Mouse (Mus musculus): Measurements from ENCODE around the gene Napa. TPM values are rescaled to one million over a fixed set of nuclear protein-coding genes. Genes with fewer than 3 reads are reported as not detected.

Napa gene
- polyA plus RNA-seq, 1 experiment from 2014 or later = 196 TPM

DNA sequence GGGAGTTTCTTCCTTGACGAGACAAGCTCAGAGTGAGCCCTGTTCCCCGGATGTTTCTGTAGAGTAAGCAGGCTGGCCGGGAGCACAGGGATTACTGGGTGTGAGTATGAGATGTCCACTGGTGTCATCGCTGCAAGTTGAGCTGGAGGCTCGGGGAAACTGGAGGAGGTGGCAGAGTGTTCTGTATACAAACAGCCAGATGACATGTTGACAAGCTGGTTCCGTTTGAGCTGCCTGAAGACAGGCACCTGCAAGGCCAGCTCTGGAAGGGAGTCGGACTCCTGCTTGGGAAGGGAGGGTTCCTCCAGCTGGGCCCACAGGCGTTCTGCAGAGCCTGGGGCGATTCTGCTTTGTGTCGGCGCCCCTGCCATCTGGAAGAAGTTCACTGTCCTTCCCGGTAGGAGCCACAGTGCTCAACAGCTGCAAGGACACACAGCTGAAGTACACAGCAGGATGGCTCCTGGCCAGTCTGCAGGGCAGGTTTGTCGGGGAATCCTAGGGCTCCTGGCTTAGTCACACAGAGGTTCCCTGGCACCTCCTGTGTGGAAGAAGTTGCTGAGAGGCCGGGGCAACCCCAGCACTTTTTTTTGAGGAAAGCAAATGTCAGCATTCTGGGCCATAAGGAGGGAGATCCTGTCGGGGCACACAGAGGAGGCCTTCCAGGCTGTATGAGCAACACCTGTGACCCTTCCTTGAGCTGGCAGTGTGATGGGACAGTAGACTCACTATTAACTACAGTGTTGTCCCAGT is 3.6 kb downstream of the Napa start:
- WGBS = 78% methylated on average over 15 of the region's 15 CpGs

DNA sequence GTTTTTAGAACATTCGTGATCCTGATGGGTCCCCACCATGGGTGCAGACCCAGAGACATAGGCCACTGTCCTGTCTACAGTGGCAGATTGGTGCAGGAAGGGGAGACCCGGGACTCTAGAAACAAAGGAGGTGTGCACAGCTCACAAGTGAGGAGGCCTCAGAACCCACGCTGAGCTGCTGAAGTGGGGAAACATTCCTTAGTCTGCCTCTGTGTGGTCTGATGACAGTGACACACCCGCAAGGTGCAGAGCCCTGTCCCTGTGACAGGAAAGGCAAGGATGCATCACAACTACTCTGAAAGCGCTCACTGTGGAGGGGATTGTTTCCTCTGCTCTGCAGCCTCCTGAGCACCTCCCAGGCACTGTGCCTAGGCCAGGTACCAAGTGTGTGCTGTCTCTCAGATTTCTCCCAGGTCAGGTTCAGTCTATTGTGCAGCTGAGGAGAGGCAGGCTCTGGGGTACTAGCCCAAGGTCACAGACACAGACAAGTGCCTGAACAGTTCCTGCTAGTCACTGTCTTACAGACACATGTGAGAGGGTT is 4.5 kb downstream of the Napa start:
- Histone ChIP-seq H3K27ac (peak overlapping the region; percentile 51), H3K27me3 (no peaks in the 10 kb centered on the region), H3K36me3 (peaks cover 57% of the 10 kb centered on the region), H3K4me1 (replicated peaks) (peaks cover 57% of the 10 kb centered on the region), H3K9ac (replicated peaks) (no peak overlapping the region; the same call in 1 of the 2 replicates), H3K9me3 (no peaks in the 10 kb centered on the region), H3K4me2 (replicated peaks) (no peak overlapping the region), H3K4me3 (replicated peaks) (no peak overlapping the region)
- no peak for ATAC-seq
- WGBS = 93% methylated on average over 5 of the region's 5 CpGs

More for the DNA sequence above, 3.6 kb downstream of the Napa start:
- peaks cover 61% of the 10 kb centered on the region for H3K4me1 ChIP-seq (replicated peaks)
- H3K9ac ChIP-seq (replicated peaks) = peak overlapping the region; percentile 4; the same call in 1 of the 2 replicates
- peaks cover 50% of the 10 kb centered on the region for H3K36me3 ChIP-seq
- no peak for ATAC-seq
- no peak overlapping the region for H3K4me3 ChIP-seq (replicated peaks)
- H3K9me3 ChIP-seq = no peaks in the 10 kb centered on the region
- no peaks in the 10 kb centered on the region for H3K27me3 ChIP-seq
- no peak overlapping the region for H3K4me2 ChIP-seq (replicated peaks)
- no peak overlapping the region for H3K27ac ChIP-seq

DNA sequence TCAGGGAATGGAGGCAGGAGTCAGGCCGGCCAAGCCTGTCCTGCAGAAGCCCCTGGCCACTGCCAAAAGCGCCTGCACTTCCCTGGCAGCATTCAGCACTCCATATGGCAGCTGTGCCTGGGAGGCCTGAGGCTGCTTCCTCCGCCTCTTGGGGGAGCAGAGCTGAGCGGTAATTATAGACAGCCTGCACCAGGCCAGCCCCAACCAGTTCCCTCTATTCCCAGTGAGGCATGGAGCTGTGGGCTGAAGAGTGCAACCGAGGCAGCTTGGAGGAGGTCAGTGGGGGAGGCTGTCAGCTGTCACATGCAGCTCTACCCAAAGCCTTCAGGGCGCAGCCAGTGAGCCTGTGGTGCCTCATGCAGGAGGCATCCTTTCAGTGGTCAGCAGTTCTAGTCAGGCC is 5.5 kb downstream of the Napa start:
- H3K27ac ChIP-seq = peak overlapping the region; percentile 51
- H3K36me3 ChIP-seq = peaks cover 67% of the 10 kb centered on the region
- 76% methylated on average over 6 of the region's 6 CpGs for WGBS
- H3K4me2 ChIP-seq (replicated peaks) = no peak overlapping the region
- no peak overlapping the region for H3K4me3 ChIP-seq (replicated peaks)
- H3K9me3 ChIP-seq = no peaks in the 10 kb centered on the region
- no peaks in the 10 kb centered on the region for H3K27me3 ChIP-seq
- ATAC-seq = peak; percentile 55
- no peak overlapping the region for H3K9ac ChIP-seq (replicated peaks)
- peaks cover 57% of the 10 kb centered on the region for H3K4me1 ChIP-seq (replicated peaks)

- H3K36me3 ChIP-seq = peaks cover 77% of the 10 kb centered on the region
- H3K4me1 ChIP-seq (replicated peaks) = peaks cover 47% of the 10 kb centered on the region
- 0 out of 2 replicates have a peak overlapping the region, but pooled peaks have one; percentile 51 for H3K27ac ChIP-seq
- ATAC-seq = no peak
- no peak overlapping the region for H3K4me3 ChIP-seq (replicated peaks)
- 88% methylated on average over 7 of the region's 7 CpGs for WGBS
- H3K27me3 ChIP-seq = no peaks in the 10 kb centered on the region
- no peaks in the 10 kb centered on the region for H3K9me3 ChIP-seq
- H3K9ac ChIP-seq (replicated peaks) = peak overlapping the region; percentile 32; the same call in 1 of the 2 replicates
- no peak overlapping the region for H3K4me2 ChIP-seq (replicated peaks)
These were observed 6.5 kb downstream of the Napa start for GRCm38 (mm10) chr7:16104611-16105388.

DNA sequence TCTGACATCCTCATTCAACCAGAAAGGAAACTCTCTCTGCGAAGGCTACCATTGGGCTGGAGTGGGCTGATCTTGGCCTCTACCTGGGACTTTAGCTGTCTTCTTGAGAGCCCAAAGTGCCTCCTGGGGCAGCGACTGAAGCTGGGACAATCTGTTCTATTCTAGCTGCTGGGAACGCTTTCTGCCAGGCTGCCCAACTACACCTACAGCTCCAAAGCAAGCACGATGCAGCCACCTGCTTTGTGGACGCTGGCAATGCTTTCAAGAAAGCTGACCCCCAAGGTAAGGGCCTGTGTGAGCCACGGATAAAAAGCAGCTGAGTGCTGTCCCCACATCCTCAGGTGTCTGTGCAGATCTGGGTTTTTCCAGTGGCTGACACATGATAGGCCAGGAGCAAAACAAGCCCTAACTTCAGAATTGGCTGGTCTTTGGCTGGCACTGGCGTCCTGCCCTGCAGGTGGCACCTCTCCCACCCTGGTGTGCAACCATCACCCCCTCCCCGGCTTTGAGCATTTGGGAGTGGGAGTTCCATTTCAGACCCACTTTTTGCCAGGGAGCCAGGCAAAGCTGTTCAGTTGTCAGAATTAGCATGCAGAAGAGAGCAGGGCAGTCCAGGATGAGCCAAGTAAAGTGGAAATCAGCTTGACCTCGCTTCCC is 10.8 kb downstream of the Napa start:
- Histone ChIP-seq H3K27ac (no peak overlapping the region), H3K4me1 (replicated peaks) (peaks cover 7% of the 10 kb centered on the region; the same call in 1 of the 2 replicates), H3K4me2 (replicated peaks) (no peak overlapping the region), H3K36me3 (peaks cover 90% of the 10 kb centered on the region), H3K4me3 (replicated peaks) (no peak overlapping the region), H3K9me3 (no peaks in the 10 kb centered on the region), H3K9ac (replicated peaks) (no peak overlapping the region; the same call in 1 of the 2 replicates), H3K27me3 (no peaks in the 10 kb centered on the region)
- ATAC-seq = no peak
- WGBS = 93% methylated on average over 9 of the region's 9 CpGs

- Histone ChIP-seq H3K9me3 (no peaks in the 10 kb centered on the region), H3K4me3 (replicated peaks) (no peak overlapping the region), H3K36me3 (peaks cover 90% of the 10 kb centered on the region), H3K27ac (no peak overlapping the region), H3K27me3 (no peaks in the 10 kb centered on the region), H3K4me2 (replicated peaks) (no peak overlapping the region), H3K9ac (replicated peaks) (no peak overlapping the region), H3K4me1 (replicated peaks) (no peaks in the 10 kb centered on the region)
- no peak for ATAC-seq
- WGBS = 97% methylated on average over 8 of the region's 8 CpGs
These were observed 11.9 kb downstream of the Napa start for GRCm38 (mm10) chr7:16110158-16110557.

DNA sequence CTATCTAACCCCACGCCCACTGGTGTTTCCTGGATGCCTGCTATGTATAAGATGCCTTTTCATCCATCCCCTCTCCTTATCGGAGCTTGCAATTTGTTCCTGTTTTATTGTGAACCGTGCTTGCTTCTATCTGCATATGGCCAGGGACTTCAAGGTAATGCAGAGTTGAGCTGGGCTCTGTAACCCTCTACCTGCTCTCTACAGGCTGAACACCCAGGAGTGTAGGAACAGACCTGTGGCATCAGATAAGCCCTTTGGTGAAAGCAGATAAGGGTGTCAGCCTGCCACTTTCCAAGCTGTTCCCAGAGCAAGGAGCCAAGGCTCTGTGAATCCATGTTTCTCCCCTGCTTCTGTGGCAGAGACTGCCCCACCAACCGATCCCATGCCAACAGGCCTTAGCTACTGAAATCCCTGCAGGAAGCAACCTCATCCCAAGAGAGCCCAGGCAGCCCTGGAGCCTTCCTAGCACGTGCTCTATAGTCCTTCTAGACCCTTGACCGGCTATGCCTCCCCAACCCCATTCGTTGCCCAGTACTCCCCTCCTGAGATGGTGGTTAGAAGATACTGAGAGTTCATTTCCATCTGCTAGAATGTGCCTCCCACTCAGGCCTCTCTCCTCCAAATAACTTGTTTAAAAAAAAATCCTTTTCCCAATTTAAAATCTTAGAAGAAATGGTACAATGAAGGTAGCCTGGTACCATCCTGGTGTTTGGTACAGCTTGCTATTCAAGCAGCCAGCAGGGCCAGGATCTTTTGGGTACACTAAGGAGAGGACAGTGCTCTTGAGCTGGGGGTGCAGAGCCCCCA is 13.2 kb downstream of the Napa start:
- H3K4me3 ChIP-seq (replicated peaks) = no peak overlapping the region
- H3K27ac ChIP-seq = no peak overlapping the region
- ATAC-seq = no peak
- H3K9ac ChIP-seq (replicated peaks) = 0 out of 2 replicates have a peak overlapping the region, but pooled peaks have one; percentile 16
- peaks cover 94% of the 10 kb centered on the region for H3K36me3 ChIP-seq
- no peaks in the 10 kb centered on the region for H3K27me3 ChIP-seq
- WGBS = 93% methylated on average over 7 of the region's 7 CpGs
- H3K4me1 ChIP-seq (replicated peaks) = no peaks in the 10 kb centered on the region
- H3K4me2 ChIP-seq (replicated peaks) = no peak overlapping the region
- no peaks in the 10 kb centered on the region for H3K9me3 ChIP-seq

- 98% methylated on average over 7 of the region's 7 CpGs for WGBS
- ATAC-seq = no peak
- H3K4me3 ChIP-seq (replicated peaks) = no peak overlapping the region
These were observed 18.2 kb downstream of the Napa start for GRCm38 (mm10) chr7:16116418-16116817.

DNA sequence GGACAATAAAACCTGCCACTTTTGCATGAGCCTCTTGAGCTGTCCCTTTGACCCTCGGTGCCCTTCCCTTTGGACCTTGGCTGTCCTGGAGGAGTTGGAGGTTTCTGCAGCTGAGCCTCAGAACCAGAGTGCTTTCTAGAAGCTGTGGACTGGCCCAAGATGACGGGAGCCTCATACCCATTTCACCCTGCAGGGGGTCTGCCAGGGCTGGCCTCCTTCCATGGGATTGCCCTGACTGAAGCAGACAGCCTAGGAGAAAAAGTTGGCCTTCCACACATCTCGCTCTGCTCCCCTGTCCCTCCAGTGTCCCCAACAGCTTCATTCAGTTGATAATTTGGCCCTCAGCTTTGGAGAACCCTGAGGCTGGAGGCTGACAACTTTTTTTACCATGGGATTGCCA is 18.8 kb downstream of the Napa start:
- 89% methylated on average over 3 of the region's 3 CpGs for WGBS
- no peak overlapping the region for H3K9ac ChIP-seq (replicated peaks)
- H3K4me2 ChIP-seq (replicated peaks) = no peak overlapping the region
- H3K27me3 ChIP-seq = no peaks in the 10 kb centered on the region
- no peak overlapping the region for H3K27ac ChIP-seq
- H3K36me3 ChIP-seq = peaks cover 56% of the 10 kb centered on the region
- H3K9me3 ChIP-seq = no peaks in the 10 kb centered on the region
- no peak overlapping the region for H3K4me3 ChIP-seq (replicated peaks)
- no peak for ATAC-seq
- H3K4me1 ChIP-seq (replicated peaks) = peaks cover 16% of the 10 kb centered on the region

More at GRCm38 (mm10) chr7:16116418-16116817, 18.2 kb downstream of the Napa start:
- Histone ChIP-seq H3K36me3 (peaks cover 63% of the 10 kb centered on the region), H3K27me3 (no peaks in the 10 kb centered on the region), H3K4me2 (replicated peaks) (no peak overlapping the region), H3K4me1 (replicated peaks) (peaks cover 16% of the 10 kb centered on the region), H3K27ac (no peak overlapping the region), H3K9me3 (no peaks in the 10 kb centered on the region), H3K9ac (replicated peaks) (no peak overlapping the region)

GRCm38 (mm10) chr7:16119569-16120261 is 21.5 kb downstream of the Napa start, which contains the start of gene Kptn:
Gene Kptn, plus strand, starts transcription at chr7:16119895.
- WGBS = under 1% methylated on average over 31 of the region's 33 CpGs
- peak within 1 kb of the TSS; percentile 79 for H3K9ac ChIP-seq (replicated peaks)
- no peaks in the 10 kb centered on the region for H3K9me3 ChIP-seq
- H3K27ac ChIP-seq = peak within 1 kb of the TSS; percentile 92
- H3K4me3 ChIP-seq (replicated peaks) = peak within 1 kb of the TSS; percentile 65
- peak within 1 kb of the TSS; percentile 64 for H3K4me2 ChIP-seq (replicated peaks)
- peaks cover 16% of the 10 kb centered on the region for H3K4me1 ChIP-seq (replicated peaks)
- ATAC-seq = peak; percentile 88
- no peaks in the 10 kb centered on the region for H3K27me3 ChIP-seq
- H3K36me3 ChIP-seq = peaks cover 41% of the 10 kb centered on the region
